Mouse (Mus musculus) lung, postnatal 0 days (tissue): ENCODE data around the gene Gm14443.

Source experiments
- CTCF ChIP-seq: IDR thresholded peaks from 2 replicates; pipeline ENCODE4 v1.5.1; 2016; ENCODE audit warnings: antibody characterized with exemption, mild to moderate bottlenecking
- EP300 ChIP-seq: IDR thresholded peaks from 2 replicates; pipeline ENCODE4 v1.6.1; 2016; ENCODE audit warnings: antibody characterized with exemption, mild to moderate bottlenecking, control low read depth

- TF ChIP-seq CTCF: no peak
- TF ChIP-seq EP300: no peak
Observed at GRCm38 (mm10) chr2:175172123-175172522, 3.5 kb downstream of the Gm14443 start.
